Mouse (Mus musculus) monocyte, adult 2 months (primary cell): ENCODE results near the gene Art2b.
"Not testable (repeated sequence)": the region's sequence is repeated elsewhere in the genome, so short reads cannot be mapped to it uniquely, and the experiment has no call there.

Experiments
- DNase-seq, 2 experiments: peaks; one replicate each; pipeline ENCODE4 v3.0.0; 2022; ENCODE audit warnings: low spot score in 2 of 2, low read depth in 1 of 2

Gene Art2b

GRCm38 (mm10) chr7:101573636-101574035 is 11.8 kb downstream of the Art2b start:
- not testable (repeated sequence) for DNase-seq

GRCm38 (mm10) chr7:101564086-101564485 is 21.3 kb downstream of the Art2b start:
- DNase-seq, result no peak

- DNase-seq, result not testable (repeated sequence)
Observed at GRCm38 (mm10) chr7:101559393-101559792, 26.0 kb downstream of the Art2b start.

- DNase-seq, result no peak
Observed at GRCm38 (mm10) chr7:101557391-101557790, 28.0 kb downstream of the Art2b start.

- not testable (repeated sequence) for DNase-seq
Observed at GRCm38 (mm10) chr7:101555473-101555872, 29.9 kb downstream of the Art2b start.

GRCm38 (mm10) chr7:101551530-101551929 is 33.9 kb downstream of the Art2b start:
- peak; percentile 64 to 66 for DNase-seq

GRCm38 (mm10) chr7:101550686-101551485 is 34.5 kb downstream of the Art2b start:
- peak in 1 of 2 experiments; percentile 40 for DNase-seq

- no peak for DNase-seq
Observed at GRCm38 (mm10) chr7:101549266-101549665, 36.1 kb downstream of the Art2b start.

- peak; percentile 65 to 85 for DNase-seq
Observed at GRCm38 (mm10) chr7:101547651-101548050, 37.7 kb downstream of the Art2b start.

- DNase-seq, result no peak
Observed at GRCm38 (mm10) chr7:101541734-101542133, 43.7 kb downstream of the Art2b start.

- peak in 1 of 2 experiments; percentile 45 for DNase-seq
Observed at GRCm38 (mm10) chr7:101541132-101541531, 44.3 kb downstream of the Art2b start.

GRCm38 (mm10) chr7:101540684-101541083 is 44.7 kb downstream of the Art2b start:
- DNase-seq, result no peak

GRCm38 (mm10) chr7:101539774-101540173 is 45.6 kb downstream of the Art2b start:
- DNase-seq, result no peak

- DNase-seq, result no peak
Observed at GRCm38 (mm10) chr7:101538141-101538933, 47.1 kb downstream of the Art2b start.

- no peak for DNase-seq
Observed at GRCm38 (mm10) chr7:101537541-101537940, 47.9 kb downstream of the Art2b start.

GRCm38 (mm10) chr7:101535517-101535916 is 49.9 kb downstream of the Art2b start:
- no peak for DNase-seq

GRCm38 (mm10) chr7:101535102-101535501 is 50.3 kb downstream of the Art2b start:
- DNase-seq, result no peak

- no peak for DNase-seq
Observed at GRCm38 (mm10) chr7:101534428-101534827, 51.0 kb downstream of the Art2b start.
